Mouse (Mus musculus) spleen, adult 2 months (tissue): ENCODE measurements at regions not wholly inside any gene's neighbourhood (a gene's known extent, or its start where the extent isn't known, plus 50 kb on each side); places are given as distances from the start of the nearest gene placed in this dataset.

Experiments
- CTCF ChIP-seq: fragments of 200-500 bp; IDR thresholded peaks from 2 replicates; pipeline ENCODE4 v1.5.1; 2011; ENCODE audit warnings: mild to moderate bottlenecking, inconsistent platforms; ENCODE audit not compliant: insufficient read depth, insufficient read length, insufficient replicate concordance; ENCODE audit errors: extremely low read depth
- POLR2A ChIP-seq: fragments of 200-500 bp; IDR thresholded peaks from 2 replicates; pipeline ENCODE4 v1.6.1; 2011; ENCODE audit warnings: low read depth, low read length, inconsistent platforms

- TF ChIP-seq POLR2A (no peak), CTCF (no peak)
Observed at GRCm38 (mm10) chr7:111413745-111414144, 330.9 kb upstream of the Eif4g2 start.
